Mouse (Mus musculus): ENCODE results near the gene Mrpl43. TPM values are rescaled to one million over a fixed set of nuclear protein-coding genes. Genes with fewer than 3 reads are reported as not detected.

Gene Mrpl43
- total and polyA plus RNA-seq, 3 experiments = 63.5 to 75.1 (median 72.7) TPM

GRCm38 (mm10) chr19:45029571-45029970 lies 23.3 kb upstream of the Mrpl43 start:
- H3K27me3 ChIP-seq (replicated peaks) = peaks cover 46% of the 10 kb centered on the region
- H3K9me3 ChIP-seq (replicated peaks; ENCODE audit: low read length) = no peaks in the 10 kb centered on the region
- TF ChIP-seq JUND (conservative IDR thresholded peaks at IDR 0.05; ENCODE audit: low read depth, low read length) = no peak
- no peak for TF ChIP-seq TCF12 (IDR thresholded peaks at IDR 0.05; ENCODE audit: low read depth, low read length)
- TF ChIP-seq KAT2A (IDR thresholded peaks at IDR 0.05; ENCODE audit: insufficient replicate concordance, low read length) = no peak
- TF ChIP-seq CHD2 (IDR thresholded peaks at IDR 0.05; ENCODE audit: low read length) = no peak
- TF ChIP-seq ZNF384 (IDR thresholded peaks at IDR 0.05; ENCODE audit: low read depth, low read length) = no peak
- TF ChIP-seq HCFC1 (IDR thresholded peaks at IDR 0.05; ENCODE audit: low read depth, low read length) = no peak
- TF ChIP-seq MXI1 (IDR thresholded peaks at IDR 0.05; ENCODE audit: low read depth, low read length) = no peak
- TF ChIP-seq RAD21 (IDR thresholded peaks at IDR 0.05; ENCODE audit: low read depth, low read length) = no peak
- TF ChIP-seq MAX (IDR thresholded peaks at IDR 0.05; ENCODE audit: low read length) = no peak
- no peak for TF ChIP-seq SIN3A (IDR thresholded peaks at IDR 0.05; ENCODE audit: low read length)
- TF ChIP-seq GABPA (IDR thresholded peaks at IDR 0.05; ENCODE audit: insufficient replicate concordance, low read depth, low read length) = no peak
- TF ChIP-seq USF1 (IDR thresholded peaks at IDR 0.05; ENCODE audit: low read depth, low read length) = no peak
- no peak for TF ChIP-seq IRF4 (IDR thresholded peaks at IDR 0.05; ENCODE audit: low read depth, low read length)
- no peak for TF ChIP-seq ELF1 (IDR thresholded peaks at IDR 0.05; ENCODE audit: low read depth, low read length)
- peaks cover 0 to 19% of the 10 kb centered on the region in 2 experiments for H3K36me3 ChIP-seq (replicated peaks in 1 of 2; ENCODE audit: control insufficient read depth in 1 of 2, insufficient read depth in 1 of 2, low read length in 1 of 2)
- no peak overlapping the region for H3K9ac ChIP-seq (ENCODE audit: insufficient read depth, low read depth)
- H3K27ac ChIP-seq (ENCODE audit: insufficient read depth, low read depth) = no peak overlapping the region
- H3K4me3 ChIP-seq (replicated peaks in 1 of 3; ENCODE audit: low read depth in 2 of 3, low read length in 2 of 3, poor library complexity in 1 of 3) = no peak overlapping the region
- peaks cover 8 to 17% of the 10 kb centered on the region in 2 experiments for H3K4me1 ChIP-seq (ENCODE audit: control insufficient read depth in 1 of 2, insufficient read depth in 2 of 2)
- no peaks in the 10 kb centered on the region for H3K79me2 ChIP-seq (replicated peaks; ENCODE audit: control insufficient read depth, extremely low read depth, insufficient read depth, poor library complexity, severe bottlenecking)
- DNase-seq (ENCODE audit: extremely low read depth) = no peak
- H3K4me2 ChIP-seq (ENCODE audit: insufficient read depth, low read depth, poor library complexity, severe bottlenecking) = no peak overlapping the region
- dilution Hi-C loops (cut with MboI; ENCODE audit: extremely low pct_ligation_motif_present, extremely low pct_unique_long_range_greater_than_20kb, low sequenced_read_pairs) (no loop called here), in situ Hi-C loops (cut with MboI; ENCODE audit: low pct_ligation_motif_present, low pct_unique_long_range_greater_than_20kb, low sequenced_read_pairs) (loop anchor here (25.0 kb wide), 1 partner anchor 442 kb away; no protein-coding TSS in a partner anchor)

- in situ Hi-C loops (cut with MboI; ENCODE audit: low pct_ligation_motif_present, low pct_unique_long_range_greater_than_20kb, low sequenced_read_pairs) = loop anchor here (25.0 kb wide), 1 partner anchor 441 kb away; no protein-coding TSS in a partner anchor
- Histone ChIP-seq H3K27me3 (replicated peaks) (peaks cover 46% of the 10 kb centered on the region), H3K27ac (ENCODE audit: insufficient read depth, low read depth) (no peak overlapping the region), H3K9ac (ENCODE audit: insufficient read depth, low read depth) (no peak overlapping the region), H3K4me3 (replicated peaks in 1 of 3; ENCODE audit: low read depth in 2 of 3, low read length in 2 of 3, poor library complexity in 1 of 3) (no peak overlapping the region), H3K36me3 (replicated peaks in 1 of 2; ENCODE audit: control insufficient read depth in 1 of 2, insufficient read depth in 1 of 2, low read length in 1 of 2) (peaks cover 0 to 25% of the 10 kb centered on the region in 2 experiments), H3K4me1 (ENCODE audit: control insufficient read depth in 1 of 2, insufficient read depth in 2 of 2) (peaks cover 8 to 17% of the 10 kb centered on the region in 2 experiments), H3K4me2 (ENCODE audit: insufficient read depth, low read depth, poor library complexity, severe bottlenecking) (no peak overlapping the region), H3K79me2 (replicated peaks; ENCODE audit: control insufficient read depth, extremely low read depth, insufficient read depth, poor library complexity, severe bottlenecking) (no peaks in the 10 kb centered on the region), H3K9me3 (replicated peaks; ENCODE audit: low read length) (no peaks in the 10 kb centered on the region)
- TF ChIP-seq RAD21 (IDR thresholded peaks at IDR 0.05; ENCODE audit: low read depth, low read length) (no peak), CHD1 (IDR thresholded peaks at IDR 0.05; ENCODE audit: low read depth, low read length) (no peak), GABPA (IDR thresholded peaks at IDR 0.05; ENCODE audit: insufficient replicate concordance, low read depth, low read length) (no peak), ZMIZ1 (IDR thresholded peaks at IDR 0.05; ENCODE audit: low read depth, low read length) (no peak), ZKSCAN1 (IDR thresholded peaks at IDR 0.05; ENCODE audit: borderline replicate concordance, low read depth, low read length) (no peak), TBP (conservative IDR thresholded peaks at IDR 0.05; ENCODE audit: low read depth, low read length) (no peak), CTCF (conservative IDR thresholded peaks at IDR 0.05 in 1 of 2, IDR thresholded peaks at IDR 0.05 in 1 of 2; ENCODE audit: low read depth in 2 of 2, low read length in 2 of 2) (no peak), SMC3 (IDR thresholded peaks at IDR 0.05; ENCODE audit: low read depth, low read length) (no peak), PAX5 (IDR thresholded peaks at IDR 0.05; ENCODE audit: low read length) (no peak), MXI1 (IDR thresholded peaks at IDR 0.05; ENCODE audit: low read depth, low read length) (no peak), KAT2A (IDR thresholded peaks at IDR 0.05; ENCODE audit: insufficient replicate concordance, low read length) (no peak), POLR2AphosphoS2 (IDR thresholded peaks at IDR 0.05; ENCODE audit: low read depth, low read length) (no peak), MAFK (IDR thresholded peaks at IDR 0.05; ENCODE audit: insufficient replicate concordance, low read length) (no peak), E2F4 (IDR thresholded peaks at IDR 0.05; ENCODE audit: insufficient replicate concordance, low read depth, low read length) (no peak), NELFE (IDR thresholded peaks at IDR 0.05; ENCODE audit: low read depth, low read length) (no peak)
- dilution Hi-C loops (cut with MboI; ENCODE audit: extremely low pct_ligation_motif_present, extremely low pct_unique_long_range_greater_than_20kb, low sequenced_read_pairs) = no loop called here
- no peak for DNase-seq (ENCODE audit: extremely low read depth)
Observed at GRCm38 (mm10) chr19:45028746-45029145, 22.5 kb upstream of the Mrpl43 start.

Data from CH12.LX (cell line).